Mouse (Mus musculus) ES-Bruce4 (cell line): ENCODE results near the gene Abcc1.

Experiments
- CTCF ChIP-seq: IDR thresholded peaks from one replicate; pipeline ENCODE4 v1.8.1; 2011; ENCODE audit warnings: low read depth, low read length
- POLR2A ChIP-seq: IDR thresholded peaks from one replicate; pipeline ENCODE4 v1.8.1; 2011; ENCODE audit warnings: low read length; ENCODE audit not compliant: insufficient read depth

GRCm38 (mm10) chr16:14352663-14353062, 8.7 kb upstream of the Abcc1 start:
- TF ChIP-seq CTCF, result no peak
- TF ChIP-seq POLR2A, result no peak
